Mouse (Mus musculus) retina, adult 2 months (tissue): ENCODE measurements at regions not wholly inside any gene's neighbourhood (a gene's known extent, or its start where the extent isn't known, plus 50 kb on each side); places are given as distances from the start of the nearest gene placed in this dataset.
"Not testable (repeated sequence)": the region's sequence is repeated elsewhere in the genome, so short reads cannot be mapped to it uniquely, and the experiment has no call there.

Source experiments
- DNase-seq: peaks from one replicate; pipeline ENCODE4 v3.0.0-alpha.2; 2012; ENCODE audit warnings: low read depth, low spot score

GRCm38 (mm10) chr12:77852595-77853577 is 341.2 kb upstream of the Gm6657 start:
- DNase-seq = no peak

- DNase-seq = no peak
Measured at GRCm38 (mm10) chr12:77854281-77855075, 339.6 kb upstream of the Gm6657 start.

- no peak for DNase-seq
Measured at GRCm38 (mm10) chr12:77855796-77856195, 338.2 kb upstream of the Gm6657 start.

- no peak for DNase-seq
Measured at GRCm38 (mm10) chr12:77857281-77857680, 336.8 kb upstream of the Gm6657 start.

- no peak for DNase-seq
Measured at GRCm38 (mm10) chr12:77860769-77861557, 333.1 kb upstream of the Gm6657 start.

GRCm38 (mm10) chr12:77867947-77868495 is 326.0 kb upstream of the Gm6657 start:
- DNase-seq = no peak

- no peak for DNase-seq
Measured at GRCm38 (mm10) chr12:77869296-77869695, 324.7 kb upstream of the Gm6657 start.

GRCm38 (mm10) chr12:77887335-77887734 is 306.7 kb upstream of the Gm6657 start:
- DNase-seq = no peak

GRCm38 (mm10) chr12:77891452-77891851 is 302.6 kb upstream of the Gm6657 start:
- no peak for DNase-seq

- no peak for DNase-seq
Measured at GRCm38 (mm10) chr12:77894238-77894637, 299.8 kb upstream of the Gm6657 start.

GRCm38 (mm10) chr12:77895508-77895907 is 298.5 kb upstream of the Gm6657 start:
- no peak for DNase-seq

GRCm38 (mm10) chr12:77898974-77899373 is 295.1 kb upstream of the Gm6657 start:
- not testable (repeated sequence) for DNase-seq

GRCm38 (mm10) chr12:77901254-77901653 is 292.8 kb upstream of the Gm6657 start:
- DNase-seq = no peak

- DNase-seq = no peak
Measured at GRCm38 (mm10) chr12:77912863-77913554, 281.0 kb upstream of the Gm6657 start.

- DNase-seq = no peak
Measured at GRCm38 (mm10) chr12:77928729-77929128, 265.3 kb upstream of the Gm6657 start.

- DNase-seq = no peak
Measured at GRCm38 (mm10) chr12:77929571-77929970, 264.5 kb upstream of the Gm6657 start.

- DNase-seq = no peak
Measured at GRCm38 (mm10) chr12:77943960-77944359, 250.1 kb upstream of the Gm6657 start.

- DNase-seq = no peak
Measured at GRCm38 (mm10) chr12:77949474-77950017, 244.5 kb upstream of the Gm6657 start.

GRCm38 (mm10) chr12:77952492-77952891 is 241.6 kb upstream of the Gm6657 start:
- no peak for DNase-seq

GRCm38 (mm10) chr12:77962631-77963030 is 231.4 kb upstream of the Gm6657 start:
- DNase-seq = no peak
